Mouse (Mus musculus): ENCODE results near the gene Olfr976. TPM values are rescaled to one million over a fixed set of nuclear protein-coding genes. Genes with fewer than 3 reads are reported as not detected.

The Olfr976 gene
- polyA plus RNA-seq, 1 experiment from 2014 or later: not detected

DNA sequence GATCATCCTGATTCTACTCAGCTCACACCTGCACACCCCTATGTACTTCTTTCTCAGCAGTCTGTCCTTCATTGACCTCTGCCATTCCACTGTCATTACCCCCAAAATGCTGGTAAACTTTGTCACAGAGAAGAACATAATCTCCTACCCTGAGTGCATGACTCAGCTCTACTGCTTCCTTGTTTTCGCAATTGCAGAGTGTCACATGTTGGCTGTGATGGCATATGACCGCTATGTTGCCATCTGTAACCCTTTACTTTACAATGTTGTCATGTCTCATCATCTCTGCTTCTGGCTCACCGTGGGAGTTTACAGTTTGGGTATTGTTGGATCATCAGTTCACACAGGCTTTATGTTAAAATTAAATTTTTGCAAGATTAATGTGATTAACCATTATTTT is 51.0 kb downstream of the Olfr976 start:
- WGBS: 79% methylated on average over 3 of the region's 3 CpGs
- H3K4me3 ChIP-seq (replicated peaks; ENCODE audit: low read length): no peak overlapping the region
- H3K27me3 ChIP-seq (ENCODE audit: control insufficient read depth, insufficient read depth, low read length): no peaks in the 10 kb centered on the region
- H3K9ac ChIP-seq (ENCODE audit: low read length): no peak overlapping the region
- no peaks in the 10 kb centered on the region for H3K9me3 ChIP-seq (replicated peaks; ENCODE audit: control insufficient read depth, low read length)
- H3K4me2 ChIP-seq (ENCODE audit: low read depth, low read length): no peak overlapping the region
- H3K4me1 ChIP-seq (ENCODE audit: control insufficient read depth, insufficient read depth, low read length): no peaks in the 10 kb centered on the region
- H3K36me3 ChIP-seq (ENCODE audit: control insufficient read depth, insufficient read depth, low read length): no peaks in the 10 kb centered on the region
- no peak overlapping the region for H3K27ac ChIP-seq (ENCODE audit: low read length)
- no peak for ATAC-seq (ENCODE audit: insufficient read depth, low FRiP score)

DNA sequence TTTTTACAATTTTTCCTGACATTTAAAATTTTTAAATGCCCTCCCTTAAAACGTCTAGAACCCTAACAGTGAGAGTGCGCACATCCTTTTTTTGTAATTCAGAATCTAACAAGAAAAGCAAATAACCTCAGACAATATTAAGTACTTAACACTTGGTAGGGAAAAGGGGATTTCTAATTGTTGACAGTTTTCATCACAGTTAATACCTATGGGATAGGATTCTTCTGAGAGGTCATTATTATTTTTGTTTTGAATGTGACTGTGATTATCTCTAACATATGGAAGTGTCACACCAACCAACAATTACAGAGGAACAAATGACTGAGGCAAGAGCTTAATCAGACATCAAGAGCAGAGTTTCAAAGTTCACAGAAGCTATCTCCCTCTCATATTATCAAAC is 53.9 kb downstream of the Olfr976 start, which contains the start of gene Olfr229:
TSS of gene Olfr229 (plus strand) at position 301 of the 400 bp plus-strand sequence.
- WGBS: 66% methylated on average over 2 of the region's 2 CpGs
- Histone ChIP-seq H3K4me3 (replicated peaks; ENCODE audit: low read length) (no peak within 1 kb of the TSS), H3K9ac (ENCODE audit: low read length) (no peak within 1 kb of the TSS), H3K4me2 (ENCODE audit: low read depth, low read length) (no peak within 1 kb of the TSS), H3K36me3 (ENCODE audit: control insufficient read depth, insufficient read depth, low read length) (no peaks in the 10 kb centered on the region), H3K27me3 (ENCODE audit: control insufficient read depth, insufficient read depth, low read length) (no peaks in the 10 kb centered on the region), H3K27ac (ENCODE audit: low read length) (no peak within 1 kb of the TSS), H3K4me1 (ENCODE audit: control insufficient read depth, insufficient read depth, low read length) (no peaks in the 10 kb centered on the region), H3K9me3 (replicated peaks; ENCODE audit: control insufficient read depth, low read length) (no peaks in the 10 kb centered on the region)
- ATAC-seq (ENCODE audit: insufficient read depth, low FRiP score): no peak

DNA sequence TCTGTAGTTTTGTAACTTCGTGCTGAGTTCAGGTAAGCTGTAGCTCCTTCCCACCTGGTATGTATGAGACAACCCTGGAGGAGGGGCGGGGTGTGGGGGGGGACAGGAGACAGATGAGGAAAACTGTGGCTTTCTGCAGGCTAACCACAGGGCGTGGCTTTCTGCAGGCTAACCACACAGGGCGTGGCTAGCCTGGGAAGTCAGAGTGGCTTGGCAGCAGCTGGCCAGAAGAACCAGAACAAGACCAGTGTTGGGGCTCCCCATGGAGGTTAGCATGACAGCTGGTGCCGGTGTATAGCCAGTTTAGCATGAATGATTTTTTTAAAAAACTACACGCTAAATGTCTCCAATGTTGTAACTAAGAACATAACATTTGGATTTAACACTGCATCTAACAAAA is 55.8 kb downstream of the Olfr976 start:
- 65% methylated on average over 6 of the region's 6 CpGs for WGBS
- ATAC-seq (ENCODE audit: insufficient read depth, low FRiP score): no peak

More for the DNA sequence above, 55.8 kb downstream of the Olfr976 start:
- H3K27ac ChIP-seq (ENCODE audit: low read length): no peak overlapping the region
- no peak overlapping the region for H3K4me3 ChIP-seq (replicated peaks; ENCODE audit: low read length)
- no peak overlapping the region for H3K4me2 ChIP-seq (ENCODE audit: low read depth, low read length)
- H3K36me3 ChIP-seq (ENCODE audit: control insufficient read depth, insufficient read depth, low read length): no peaks in the 10 kb centered on the region
- no peaks in the 10 kb centered on the region for H3K27me3 ChIP-seq (ENCODE audit: control insufficient read depth, insufficient read depth, low read length)
- no peak overlapping the region for H3K9ac ChIP-seq (ENCODE audit: low read length)
- no peaks in the 10 kb centered on the region for H3K9me3 ChIP-seq (replicated peaks; ENCODE audit: control insufficient read depth, low read length)
- H3K4me1 ChIP-seq (ENCODE audit: control insufficient read depth, insufficient read depth, low read length): no peaks in the 10 kb centered on the region

Other genes with a start within 250 kb of the Olfr976 start
- not detected in 2 replicates for gene Olfr965, start 249.8 kb downstream of the Olfr976 start, polyA plus RNA-seq (2015; fragmentation: Nextera tagmentation; extraction: Ambion mirVana)
- not detected in 2 replicates for gene Olfr150, start 230.2 kb downstream of the Olfr976 start, polyA plus RNA-seq (2015; fragmentation: Nextera tagmentation; extraction: Ambion mirVana)
- not detected in 2 replicates for gene Olfr967, start 214.9 kb downstream of the Olfr976 start, polyA plus RNA-seq (2015; fragmentation: Nextera tagmentation; extraction: Ambion mirVana)
- not detected in 2 replicates for gene Olfr968, start 177.9 kb downstream of the Olfr976 start, polyA plus RNA-seq (2015; fragmentation: Nextera tagmentation; extraction: Ambion mirVana)
- gene Olfr969, start 170.2 kb downstream of the Olfr976 start, polyA plus RNA-seq (2015; fragmentation: Nextera tagmentation; extraction: Ambion mirVana): not detected in 2 replicates
- not detected in 2 replicates for gene Olfr970, start 152.3 kb downstream of the Olfr976 start, polyA plus RNA-seq (2015; fragmentation: Nextera tagmentation; extraction: Ambion mirVana)
- not detected in 2 replicates for gene Olfr971, start 124.3 kb downstream of the Olfr976 start, polyA plus RNA-seq (2015; fragmentation: Nextera tagmentation; extraction: Ambion mirVana)
- not detected in 2 replicates for gene Olfr972, start 94.7 kb downstream of the Olfr976 start, polyA plus RNA-seq (2015; fragmentation: Nextera tagmentation; extraction: Ambion mirVana)
- gene Olfr229, start 53.8 kb downstream of the Olfr976 start, polyA plus RNA-seq (2015; fragmentation: Nextera tagmentation; extraction: Ambion mirVana): not detected in 2 replicates
- not detected in 2 replicates for gene Olfr974, start 23.6 kb downstream of the Olfr976 start, polyA plus RNA-seq (2015; fragmentation: Nextera tagmentation; extraction: Ambion mirVana)
- gene Olfr975, start 9.1 kb downstream of the Olfr976 start, polyA plus RNA-seq (2015; fragmentation: Nextera tagmentation; extraction: Ambion mirVana): not detected in 2 replicates
- not detected in 2 replicates for gene Olfr978, start 31.0 kb upstream of the Olfr976 start, polyA plus RNA-seq (2015; fragmentation: Nextera tagmentation; extraction: Ambion mirVana)
- gene Olfr979, start 42.3 kb upstream of the Olfr976 start, polyA plus RNA-seq (2015; fragmentation: Nextera tagmentation; extraction: Ambion mirVana): not detected in 2 replicates
- gene Olfr980, start 48.4 kb upstream of the Olfr976 start, polyA plus RNA-seq (2015; fragmentation: Nextera tagmentation; extraction: Ambion mirVana): not detected in 2 replicates
- not detected in 2 replicates for gene Olfr981, start 60.3 kb upstream of the Olfr976 start, polyA plus RNA-seq (2015; fragmentation: Nextera tagmentation; extraction: Ambion mirVana)
- not detected in 2 replicates for gene Olfr982, start 112.7 kb upstream of the Olfr976 start, polyA plus RNA-seq (2015; fragmentation: Nextera tagmentation; extraction: Ambion mirVana)
- gene Olfr983, start 132.5 kb upstream of the Olfr976 start, polyA plus RNA-seq (2015; fragmentation: Nextera tagmentation; extraction: Ambion mirVana): not detected in 2 replicates
- not detected in 2 replicates for gene Olfr984, start 153.1 kb upstream of the Olfr976 start, polyA plus RNA-seq (2015; fragmentation: Nextera tagmentation; extraction: Ambion mirVana)
- gene Olfr985, start 169.1 kb upstream of the Olfr976 start, polyA plus RNA-seq (2015; fragmentation: Nextera tagmentation; extraction: Ambion mirVana): not detected in 2 replicates
- gene Tmem225, start 187.0 kb upstream of the Olfr976 start, polyA plus RNA-seq (2015; fragmentation: Nextera tagmentation; extraction: Ambion mirVana): not detected in 2 replicates
- not detected in 2 replicates for gene Olfr986, start 219.8 kb upstream of the Olfr976 start, polyA plus RNA-seq (2015; fragmentation: Nextera tagmentation; extraction: Ambion mirVana)
- gene Zfp202, start 231.2 kb upstream of the Olfr976 start, polyA plus RNA-seq (2015; fragmentation: Nextera tagmentation; extraction: Ambion mirVana): 3.3 and 4.5 TPM in 2 replicates